Mouse (Mus musculus) MEL (cell line): ENCODE data around the gene Cd300ld3. TPM values are rescaled to one million over a fixed set of nuclear protein-coding genes. Genes with fewer than 3 reads are reported as not detected.

ENCODE experiments used
- DNase-seq: peaks from one replicate; pipeline ENCODE4 v3.0.0; 2011; ENCODE audit warnings: low read depth, low spot score
- H3K27ac ChIP-seq: 2 replicates; pipeline ENCODE4 v1.5.1; 2012; ENCODE audit warnings: low read depth, mild to moderate bottlenecking, control low read depth, low read length, moderate library complexity; ENCODE audit not compliant: control insufficient read depth
- H3K27me3 ChIP-seq, 2 experiments: fragments of 150-350 bp in 1 of 2; sonication (generic) in 1 of 2; 2 replicates each; pipeline ENCODE4 v1.6.1; 2012; ENCODE audit warnings: low read length in 2 of 2, mild to moderate bottlenecking in 2 of 2, improper control_type of control experiment in 1 of 2, moderate library complexity in 1 of 2; ENCODE audit not compliant: insufficient read depth in 2 of 2, control insufficient read depth in 1 of 2
- H3K36me3 ChIP-seq, 2 experiments: 2 replicates each; pipeline ENCODE4 v1.6.1; 2012 to 2014; ENCODE audit warnings: low read length in 2 of 2, improper control_type of control experiment in 1 of 2, inconsistent platforms in 1 of 2, mild to moderate bottlenecking in 1 of 2; ENCODE audit not compliant: insufficient read depth in 2 of 2, control insufficient read depth in 1 of 2
- H3K4me1 ChIP-seq, 2 experiments: fragments of 150-350 bp in 1 of 2; sonication (generic) in 1 of 2; 2 replicates each; pipeline ENCODE4 v1.6.1; 2012; ENCODE audit warnings: low read length in 2 of 2, improper control_type of control experiment in 1 of 2, mild to moderate bottlenecking in 1 of 2; ENCODE audit not compliant: insufficient read depth in 2 of 2, control insufficient read depth in 1 of 2
- H3K4me3 ChIP-seq, 2 experiments: fragments of 150-350 bp in 1 of 2; sonication (generic) in 1 of 2; 2 replicates each; pipeline ENCODE4 v1.5.1; 2012; ENCODE audit warnings: low read depth in 2 of 2, low read length in 2 of 2, mild to moderate bottlenecking in 2 of 2, moderate library complexity in 2 of 2, control low read depth in 1 of 2, improper control_type of control experiment in 1 of 2; ENCODE audit not compliant: control insufficient read depth in 1 of 2, insufficient read depth in 1 of 2
- H3K79me2 ChIP-seq: 2 replicates; pipeline ENCODE4 v1.6.1; 2012; ENCODE audit warnings: mild to moderate bottlenecking, low read length, moderate library complexity; ENCODE audit not compliant: control insufficient read depth, poor library complexity, insufficient read depth
- H3K9ac ChIP-seq: 2 replicates; pipeline ENCODE4 v1.6.1; 2012; ENCODE audit warnings: low read depth, mild to moderate bottlenecking, control low read depth, low read length, moderate library complexity; ENCODE audit not compliant: control insufficient read depth, poor library complexity, severe bottlenecking
- H3K9me3 ChIP-seq: fragments of 150-350 bp; sonication (generic); replicated peaks from 2 replicates; pipeline ENCODE4 v1.6.1; 2012; ENCODE audit warnings: mild to moderate bottlenecking, low read length, improper control_type of control experiment, moderate library complexity; ENCODE audit not compliant: insufficient read depth
- BHLHE40 ChIP-seq: IDR thresholded peaks from 2 replicates; pipeline ENCODE4 v1.6.1; 2012; ENCODE audit warnings: low read depth, mild to moderate bottlenecking, inconsistent platforms, low read length, improper control_type of control experiment, borderline replicate concordance
- CHD1 ChIP-seq: IDR thresholded peaks from 2 replicates; pipeline ENCODE4 v1.6.1; 2012; ENCODE audit warnings: low read depth, mild to moderate bottlenecking, inconsistent platforms, low read length, improper control_type of control experiment
- CHD2 ChIP-seq: IDR thresholded peaks from 2 replicates; pipeline ENCODE4 v1.6.1; 2011; ENCODE audit warnings: low read length, improper control_type of control experiment
- CTCF ChIP-seq, 3 experiments: IDR thresholded peaks in 2 of 3; conservative IDR thresholded peaks in 1 of 3; 2 replicates each; pipeline ENCODE4 v1.5.1; 2011 to 2012; ENCODE audit warnings: low read length in 3 of 3, low read depth in 2 of 3, mild to moderate bottlenecking in 2 of 3, improper control_type of control experiment in 1 of 3, inconsistent platforms in 1 of 3, mixed read lengths in 1 of 3, moderate library complexity in 1 of 3; ENCODE audit not compliant: control insufficient read depth in 1 of 3, insufficient read depth in 1 of 3, poor library complexity in 1 of 3, severe bottlenecking in 1 of 3
- E2F4 ChIP-seq: IDR thresholded peaks from 2 replicates; pipeline ENCODE4 v1.6.1; 2011; ENCODE audit warnings: low read depth, low read length, improper control_type of control experiment, borderline replicate concordance
- EP300 ChIP-seq, 2 experiments: IDR thresholded peaks; 2 replicates each; pipeline ENCODE4 v1.6.1; 2011; ENCODE audit warnings: improper control_type of control experiment in 2 of 2, low read length in 2 of 2, low read depth in 1 of 2, mild to moderate bottlenecking in 1 of 2
- GABPA ChIP-seq: IDR thresholded peaks from 2 replicates; pipeline ENCODE4 v1.6.1; 2012; ENCODE audit warnings: low read depth, mild to moderate bottlenecking, inconsistent platforms, low read length, improper control_type of control experiment, moderate library complexity
- KAT2A ChIP-seq: conservative IDR thresholded peaks from 2 replicates; pipeline ENCODE4 v1.6.1; 2012; ENCODE audit warnings: low read depth, low read length, improper control_type of control experiment, inconsistent platforms
- MAFK ChIP-seq: IDR thresholded peaks from 2 replicates; pipeline ENCODE4 v1.6.1; 2011; ENCODE audit warnings: low read depth, mild to moderate bottlenecking, low read length, improper control_type of control experiment, borderline replicate concordance
- MAZ ChIP-seq: IDR thresholded peaks from 2 replicates; pipeline ENCODE4 v1.6.1; 2012; ENCODE audit warnings: low read depth, mild to moderate bottlenecking, inconsistent platforms, low read length, improper control_type of control experiment
- MXI1 ChIP-seq: IDR thresholded peaks from 2 replicates; pipeline ENCODE4 v1.6.1; 2011; ENCODE audit warnings: mild to moderate bottlenecking, low read depth, low read length, improper control_type of control experiment
- MYB ChIP-seq: IDR thresholded peaks from 2 replicates; pipeline ENCODE4 v1.6.1; 2011; ENCODE audit warnings: mild to moderate bottlenecking, low read depth, low read length, improper control_type of control experiment
- MYC ChIP-seq: IDR thresholded peaks from 2 replicates; pipeline ENCODE4 v1.6.1; 2011; ENCODE audit warnings: low read depth, mild to moderate bottlenecking, low read length, improper control_type of control experiment, moderate library complexity
- NRF1 ChIP-seq: IDR thresholded peaks from 2 replicates; pipeline ENCODE4 v1.6.1; 2014; ENCODE audit warnings: low read depth, mild to moderate bottlenecking, inconsistent platforms, low read length, improper control_type of control experiment, moderate library complexity; ENCODE audit not compliant: poor library complexity, insufficient read depth, severe bottlenecking
- POLR2A ChIP-seq, 2 experiments: IDR thresholded peaks; 2 replicates each; pipeline ENCODE4 v1.6.1; 2011 to 2012; ENCODE audit warnings: low read length in 2 of 2, mild to moderate bottlenecking in 2 of 2, control low read depth in 1 of 2, improper control_type of control experiment in 1 of 2, low read depth in 1 of 2, moderate library complexity in 1 of 2; ENCODE audit not compliant: control insufficient read depth in 1 of 2, insufficient read depth in 1 of 2, poor library complexity in 1 of 2
- POLR2AphosphoS5 ChIP-seq: IDR thresholded peaks from 2 replicates; pipeline ENCODE4 v1.6.1; 2012; ENCODE audit warnings: low read depth, borderline replicate concordance, mild to moderate bottlenecking, inconsistent platforms, low read length, moderate library complexity, mixed read lengths
- SIN3A ChIP-seq: IDR thresholded peaks from 2 replicates; pipeline ENCODE4 v1.6.1; 2012; ENCODE audit warnings: low read length, improper control_type of control experiment, inconsistent platforms
- TBP ChIP-seq: IDR thresholded peaks from 2 replicates; pipeline ENCODE4 v1.8.0; 2011; ENCODE audit warnings: low read depth, low read length, improper control_type of control experiment
- USF1 ChIP-seq: IDR thresholded peaks from 2 replicates; pipeline ENCODE4 v1.6.1; 2014; ENCODE audit warnings: low read depth, mild to moderate bottlenecking, inconsistent platforms, low read length, improper control_type of control experiment, moderate library complexity
- USF2 ChIP-seq, 2 experiments: IDR thresholded peaks; 2 replicates each; pipeline ENCODE4 v1.6.1; 2011 to 2012; ENCODE audit warnings: improper control_type of control experiment in 2 of 2, low read length in 2 of 2, borderline replicate concordance in 1 of 2, inconsistent platforms in 1 of 2, low read depth in 1 of 2, mild to moderate bottlenecking in 1 of 2; ENCODE audit not compliant: insufficient read depth in 1 of 2
- ZNF384 ChIP-seq: IDR thresholded peaks from 2 replicates; pipeline ENCODE4 v1.6.1; 2012; ENCODE audit warnings: low read depth, mild to moderate bottlenecking, inconsistent platforms, low read length, improper control_type of control experiment
- polyA plus RNA-seq, 2 experiments: library from polyadenylated mRNA; stranded (reverse) in 1 of 2; unstranded in 1 of 2; fragments of >175 nt in 1 of 2; fragments of >200 nt in 1 of 2; gene quantifications; 2 replicates each; pipeline versions ENCODE4 v1.2.1 to v1.2.4; 2012; ENCODE audit warnings: low replicate concordance in 2 of 2, low read depth in 1 of 2; ENCODE audit not compliant: insufficient read length in 2 of 2, insufficient read depth in 1 of 2, missing spikeins in 1 of 2
- total RNA-seq: library from RNA; depleted of rRNA; stranded (reverse); fragments of 300-350 nt; gene quantifications from 2 replicates; pipeline ENCODE4 v1.2.3, GENCODE M21; 2012

Cd300ld3 gene
- total and polyA plus RNA-seq, 3 experiments = not detected

DNA sequence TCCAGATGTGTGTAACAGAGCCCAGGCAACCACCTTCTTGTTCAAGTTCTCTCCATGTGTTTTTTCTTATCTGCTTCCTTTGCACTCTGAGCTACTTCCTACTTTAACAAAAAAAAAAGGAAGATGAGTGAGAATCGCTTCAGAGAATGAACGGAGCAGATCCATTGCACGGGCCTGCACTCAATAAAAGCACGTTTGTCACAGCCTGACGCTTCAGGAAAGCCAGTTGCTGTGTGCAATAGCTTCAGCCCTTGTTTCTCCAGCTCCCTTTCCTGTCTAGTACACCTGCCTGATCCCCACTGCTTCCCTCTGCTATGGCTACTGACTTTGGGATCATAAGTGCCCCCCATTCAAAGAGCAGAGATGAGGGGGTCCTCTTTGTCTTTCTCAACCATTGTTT, 13.9 kb upstream of the Cd300ld3 start, which contains the start of gene Cd300e:
TSS of gene Cd300e (minus strand) at position 101 of the 400 bp plus-strand sequence.
- TF ChIP-seq CHD2 (no peak), E2F4 (no peak), POLR2AphosphoS5 (no peak), GABPA (no peak), MAFK (no peak), MYC (no peak), CHD1 (no peak), KAT2A (no peak), POLR2A (IDR thresholded peaks at IDR 0.05; ENCODE audit: control insufficient read depth in 1 of 2, insufficient read depth in 1 of 2, low read depth in 1 of 2, low read length in 2 of 2, poor library complexity in 1 of 2) (no peak), ZNF384 (no peak), TBP (no peak), USF2 (IDR thresholded peaks at IDR 0.05; ENCODE audit: borderline replicate concordance in 1 of 2, insufficient read depth in 1 of 2, low read depth in 1 of 2, low read length in 2 of 2) (no peak), SIN3A (no peak), EP300 (IDR thresholded peaks at IDR 0.05; ENCODE audit: low read depth in 1 of 2, low read length in 2 of 2) (no peak), NRF1 (no peak), USF1 (no peak), MXI1 (no peak), CTCF (IDR thresholded peaks at IDR 0.05 in 2 of 3, conservative IDR thresholded peaks at IDR 0.05 in 1 of 3; ENCODE audit: control insufficient read depth in 1 of 3, insufficient read depth in 1 of 3, low read depth in 2 of 3, low read length in 3 of 3, poor library complexity in 1 of 3, severe bottlenecking in 1 of 3) (no peak), MYB (no peak)
- H3K4me1 ChIP-seq = no peaks in the 10 kb centered on the region
- H3K36me3 ChIP-seq = no peaks in the 10 kb centered on the region
- H3K9ac ChIP-seq = no peak within 1 kb of the TSS
- no peak within 1 kb of the TSS for H3K4me3 ChIP-seq
- peaks cover 0 to 8% of the 10 kb centered on the region in 2 experiments; a peak in 2 of 4 replicates for H3K27me3 ChIP-seq
- no peaks in the 10 kb centered on the region for H3K79me2 ChIP-seq
- no peaks in the 10 kb centered on the region for H3K9me3 ChIP-seq
- no peak within 1 kb of the TSS for H3K27ac ChIP-seq
- DNase-seq = no peak

DNA sequence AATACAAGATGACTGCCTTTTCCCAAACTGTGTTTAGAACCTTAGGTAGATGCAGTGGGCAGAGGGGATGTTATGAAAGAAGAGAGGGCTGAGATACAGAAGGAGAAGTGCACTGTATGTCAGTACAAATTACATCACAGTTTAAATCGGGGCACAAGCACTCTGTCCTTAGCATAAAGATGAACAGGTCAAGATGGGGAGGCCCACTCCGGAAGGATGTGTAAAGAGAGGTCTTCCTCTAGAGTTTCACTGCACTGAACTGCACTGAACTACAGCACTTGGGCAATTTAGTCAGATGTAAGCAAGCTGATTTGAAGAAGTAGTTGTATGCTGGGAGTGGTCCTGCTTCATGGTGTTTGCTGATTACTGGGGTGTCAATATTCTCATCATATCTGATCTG, 11.6 kb upstream of the Cd300ld3 start:
- Histone ChIP-seq H3K9ac (no peak overlapping the region), H3K4me1 (no peaks in the 10 kb centered on the region), H3K9me3 (no peaks in the 10 kb centered on the region), H3K27ac (no peak overlapping the region), H3K79me2 (no peaks in the 10 kb centered on the region), H3K36me3 (no peaks in the 10 kb centered on the region), H3K4me3 (no peak overlapping the region), H3K27me3 (peaks cover 0 to 4% of the 10 kb centered on the region in 2 experiments; a peak in 1 of 4 replicates)
- no peak for DNase-seq
- no peak for TF ChIP-seq CHD2
- no peak for TF ChIP-seq MYC
- TF ChIP-seq MAZ = no peak
- no peak for TF ChIP-seq KAT2A
- TF ChIP-seq MXI1 = no peak
- no peak for TF ChIP-seq POLR2AphosphoS5
- no peak for TF ChIP-seq CTCF (IDR thresholded peaks at IDR 0.05 in 2 of 3, conservative IDR thresholded peaks at IDR 0.05 in 1 of 3; ENCODE audit: control insufficient read depth in 1 of 3, insufficient read depth in 1 of 3, low read depth in 2 of 3, low read length in 3 of 3, poor library complexity in 1 of 3, severe bottlenecking in 1 of 3)
- TF ChIP-seq NRF1 = no peak
- TF ChIP-seq BHLHE40 = no peak
- TF ChIP-seq E2F4 = no peak
